Mouse (Mus musculus) forebrain, postnatal 0 days (tissue): ENCODE results near the gene Mycn. TPM values are rescaled to one million over a fixed set of nuclear protein-coding genes. Genes with fewer than 3 reads are reported as not detected.

Source experiments
- ATAC-seq: fragments of 200-750 bp; cut with Nextera tagmentation; 2 replicates; pipeline ENCODE4 v1.8.0; 2017; ENCODE audit warnings: mild to moderate bottlenecking, moderate library complexity
- DNase-seq: peaks from one replicate; pipeline ENCODE4 v3.0.0-alpha.2; 2015
- H3K27ac ChIP-seq: fragments of 300-500 bp; sonication (generic); 2 replicates; pipeline ENCODE4 v1.5.1; 2014; ENCODE audit warnings: low read depth, mild to moderate bottlenecking, antibody characterized with exemption, low read length, moderate library complexity, mixed read lengths
- H3K27me3 ChIP-seq: fragments of 300-500 bp; sonication (generic); 2 replicates; pipeline ENCODE4 v1.6.1; 2014; ENCODE audit warnings: mild to moderate bottlenecking, low read length, mixed read lengths; ENCODE audit not compliant: insufficient read depth
- H3K36me3 ChIP-seq: fragments of 300-500 bp; sonication (generic); 2 replicates; pipeline ENCODE4 v1.6.1; 2014; ENCODE audit warnings: mild to moderate bottlenecking, moderate library complexity; ENCODE audit not compliant: insufficient read depth
- H3K4me1 ChIP-seq: fragments of 300-500 bp; sonication (generic); 2 replicates; pipeline ENCODE4 v1.6.1; 2014; ENCODE audit warnings: antibody characterized with exemption; ENCODE audit not compliant: insufficient read depth
- H3K4me2 ChIP-seq: fragments of 300-500 bp; sonication (generic); 2 replicates; pipeline ENCODE4 v1.6.1; 2014; ENCODE audit warnings: low read depth, mild to moderate bottlenecking, moderate library complexity
- H3K4me3 ChIP-seq: fragments of 300-500 bp; sonication (generic); 2 replicates; pipeline ENCODE4 v1.5.1; 2014; ENCODE audit warnings: low read depth, low read length, mixed read lengths
- H3K9ac ChIP-seq: fragments of 300-500 bp; sonication (generic); 2 replicates; pipeline ENCODE4 v1.6.1; 2014; ENCODE audit warnings: mild to moderate bottlenecking
- H3K9me3 ChIP-seq: fragments of 300-500 bp; sonication (generic); 2 replicates; pipeline ENCODE4 v1.6.1; 2016; ENCODE audit warnings: low read length
- CTCF ChIP-seq: sonication (generic); IDR thresholded peaks from 2 replicates; pipeline ENCODE4 v1.5.1; 2016; ENCODE audit warnings: antibody characterized with exemption, control low read depth, low read depth
- WGBS: fragments of 180-500 bp; shearing (Covaris S2); extraction: QIAGEN DNeasy Blood & Tissue Kit; methylation state at CpG from one replicate; pipeline ENCODE4 v1.1.7; 2014; 5-methylcytosine and 5-hydroxymethylcytosine counted together
- polyA plus RNA-seq: library from polyadenylated mRNA; unstranded; fragments of >200 nt; fragmentation: Nextera tagmentation; extraction: Ambion mirVana; gene quantifications from 2 replicates; pipeline ENCODE4 v1.2.1, GENCODE M21; 2015
- total RNA-seq: library from RNA; depleted of rRNA; stranded (reverse); fragments of >200 nt; gene quantifications from 2 replicates; pipeline ENCODE4 v1.2.3, GENCODE M21; 2014

The Mycn gene
- total and polyA plus RNA-seq, 2 experiments from 2014 or later = 61.4 to 64.0 TPM

DNA sequence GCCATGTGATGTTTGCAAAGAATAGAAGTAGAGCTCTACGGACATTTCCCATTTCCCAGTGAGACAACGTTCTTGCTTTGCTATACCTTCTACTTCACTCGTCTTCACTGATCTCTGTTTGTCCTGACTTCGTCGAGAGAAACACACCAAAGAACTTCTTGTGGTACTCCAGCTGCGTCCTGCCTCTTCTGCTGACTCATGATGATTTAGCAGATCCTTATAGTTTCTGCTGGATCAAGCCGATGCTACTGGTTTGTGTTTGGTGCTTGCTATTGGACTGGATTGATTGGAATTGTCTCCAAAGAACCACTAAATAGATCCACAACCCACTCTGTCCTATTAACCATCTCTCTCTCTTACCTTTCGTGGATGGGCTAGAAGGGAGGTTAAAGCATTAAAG, 47.7 kb downstream of the Mycn start:
- Histone ChIP-seq H3K4me1 (no peaks in the 10 kb centered on the region), H3K9me3 (no peaks in the 10 kb centered on the region), H3K27me3 (no peaks in the 10 kb centered on the region), H3K9ac (no peak overlapping the region), H3K36me3 (no peaks in the 10 kb centered on the region), H3K27ac (no peak overlapping the region), H3K4me3 (no peak overlapping the region), H3K4me2 (no peak overlapping the region)
- TF ChIP-seq CTCF = no peak
- ATAC-seq = no peak
- no peak for DNase-seq
- WGBS = 93% methylated on average over 8 of the region's 8 CpGs

DNA sequence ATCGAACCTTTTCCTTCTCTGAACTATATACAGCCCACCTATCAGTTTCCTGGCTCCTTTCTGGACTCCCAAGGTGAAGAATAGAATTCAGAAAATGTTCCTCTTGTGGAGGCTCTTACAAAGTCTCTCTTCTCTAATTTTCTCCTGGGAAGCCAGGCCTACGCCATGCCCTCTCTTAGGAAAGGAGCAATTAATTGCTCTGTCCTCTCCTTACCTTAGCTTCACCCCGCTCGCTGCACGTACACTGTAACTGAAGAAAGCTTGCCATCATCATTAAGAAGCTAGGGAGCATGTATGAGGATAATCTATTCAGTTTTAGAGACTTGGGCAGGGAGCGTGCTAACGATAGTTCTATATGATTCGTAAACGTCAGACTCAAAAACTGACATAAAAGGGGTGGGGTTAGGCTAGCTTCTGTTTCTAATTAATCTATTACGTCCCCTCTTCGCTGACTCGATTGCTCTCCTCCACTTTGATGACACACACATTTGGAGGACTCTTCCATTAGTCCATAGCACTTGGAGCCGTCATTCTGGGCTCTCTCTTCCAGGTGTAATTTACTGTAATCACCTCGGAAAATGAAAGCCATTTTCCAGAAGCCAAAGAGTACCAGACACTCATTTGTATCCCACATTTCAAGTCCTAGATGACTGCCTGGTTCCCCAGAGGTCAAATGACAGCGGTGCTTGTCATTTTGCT, 55.4 kb downstream of the Mycn start:
- DNase-seq (no peak), ATAC-seq (no peak)
- Histone ChIP-seq H3K27ac (no peak overlapping the region), H3K27me3 (no peaks in the 10 kb centered on the region), H3K9me3 (no peaks in the 10 kb centered on the region), H3K36me3 (no peaks in the 10 kb centered on the region), H3K4me1 (no peaks in the 10 kb centered on the region), H3K9ac (no peak overlapping the region), H3K4me2 (no peak overlapping the region), H3K4me3 (no peak overlapping the region)
- WGBS = 47% methylated on average over 15 of the region's 15 CpGs
- TF ChIP-seq CTCF = no peak
